Mouse (Mus musculus): Measurements from ENCODE around the gene Mast4. TPM values are rescaled to one million over a fixed set of nuclear protein-coding genes. Genes with fewer than 3 reads are reported as not detected.

Gene Mast4
- polyA plus RNA-seq, 1 experiment = 0.27 TPM

GRCm38 (mm10) chr13:102688121-102688520, 646.2 kb downstream of the Mast4 start:
- TF ChIP-seq CTCF (IDR thresholded peaks at IDR 0.05; ENCODE audit: low read depth, low read length) (no peak), POLR2A (IDR thresholded peaks at IDR 0.05; ENCODE audit: borderline replicate concordance, low read depth, low read length) (no peak)
- peaks cover 80% of the 10 kb centered on the region for H3K4me1 ChIP-seq (ENCODE audit: control insufficient read depth, insufficient read depth, low read length)
- peak overlapping the region; percentile 92 for H3K27ac ChIP-seq (ENCODE audit: insufficient read depth, low read depth, low read length)

GRCm38 (mm10) chr13:102684890-102685289, 649.4 kb downstream of the Mast4 start:
- no peak overlapping the region; the same call in 1 of the 2 replicates for H3K27ac ChIP-seq (ENCODE audit: insufficient read depth, low read depth, low read length)
- no peak overlapping the region for H3K4me3 ChIP-seq (ENCODE audit: insufficient read depth, low read length)
- peaks cover 66% of the 10 kb centered on the region for H3K4me1 ChIP-seq (ENCODE audit: control insufficient read depth, insufficient read depth, low read length)
- TF ChIP-seq CTCF (IDR thresholded peaks at IDR 0.05; ENCODE audit: low read depth, low read length) (no peak), POLR2A (IDR thresholded peaks at IDR 0.05; ENCODE audit: borderline replicate concordance, low read depth, low read length) (no peak)

More at GRCm38 (mm10) chr13:102688121-102688520, 646.2 kb downstream of the Mast4 start:
- no peak overlapping the region for H3K4me3 ChIP-seq (ENCODE audit: insufficient read depth, low read length)
